Mouse (Mus musculus): ENCODE measurements at regions not wholly inside any gene's neighbourhood (a gene's known extent, or its start where the extent isn't known, plus 50 kb on each side); places are given as distances from the start of the nearest gene placed in this dataset.

DNA sequence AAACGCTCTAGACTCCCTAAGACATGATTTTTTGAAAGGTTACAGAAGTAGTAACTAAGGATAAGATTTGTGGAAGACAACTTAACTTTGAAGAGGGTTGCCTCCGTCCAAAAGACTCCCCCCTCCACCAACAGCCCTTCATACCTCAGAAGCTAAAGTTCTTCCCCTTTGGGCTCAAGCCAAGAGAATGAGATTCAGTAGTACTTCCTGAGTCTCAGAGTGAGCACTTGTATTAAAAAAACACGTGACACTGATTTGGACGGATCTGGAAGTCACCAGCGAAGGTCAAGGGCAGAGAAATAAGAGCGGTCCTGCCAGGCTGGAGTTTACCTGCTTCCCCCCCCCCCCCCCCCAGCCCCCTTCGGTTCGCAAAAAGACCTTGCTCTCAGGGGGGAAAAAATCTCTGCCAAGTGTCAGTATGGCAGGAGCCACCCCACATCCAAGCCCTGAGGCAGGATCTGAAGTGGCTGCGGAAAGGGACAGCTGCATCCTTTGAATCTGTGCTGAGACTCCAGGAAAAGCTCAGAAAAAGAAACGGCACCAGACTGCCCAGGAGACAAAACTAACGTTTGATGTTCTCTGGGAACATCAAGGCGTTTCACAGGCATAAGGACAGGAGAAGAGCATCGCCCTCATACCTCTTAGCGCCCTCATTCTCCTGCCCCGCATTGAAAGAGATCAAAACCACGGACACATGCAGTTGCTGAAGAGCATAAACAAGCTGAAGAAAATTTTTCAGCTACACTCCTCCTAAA is 341.2 kb upstream of the Atp2b1 start:
- DNase-seq (ENCODE audit: low spot score): no peak

DNA sequence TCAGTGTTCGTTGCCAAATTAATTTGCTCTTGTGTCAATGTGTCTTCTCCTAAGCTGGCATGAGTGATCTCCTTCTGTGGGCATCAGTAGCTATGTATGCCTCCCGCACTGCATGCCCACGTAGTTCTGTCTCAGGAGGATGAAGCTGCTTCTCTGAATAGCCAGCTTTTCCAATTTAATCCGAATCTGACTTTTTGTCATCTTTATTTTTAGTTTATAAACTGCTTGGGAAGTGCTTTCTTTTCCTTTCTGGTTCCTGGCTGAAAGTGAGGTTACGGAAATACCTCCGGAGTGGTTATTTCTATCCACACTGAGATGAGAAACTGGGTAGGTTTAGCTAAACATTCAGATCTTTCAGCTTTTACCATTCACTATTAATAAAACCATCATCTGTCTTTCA is 337.2 kb upstream of the Atp2b1 start:
- no peak for DNase-seq (ENCODE audit: low spot score)

GRCm38 (mm10) chr10:98584776-98585175 is 329.4 kb upstream of the Atp2b1 start:
- no peak for DNase-seq (ENCODE audit: low spot score)

DNA sequence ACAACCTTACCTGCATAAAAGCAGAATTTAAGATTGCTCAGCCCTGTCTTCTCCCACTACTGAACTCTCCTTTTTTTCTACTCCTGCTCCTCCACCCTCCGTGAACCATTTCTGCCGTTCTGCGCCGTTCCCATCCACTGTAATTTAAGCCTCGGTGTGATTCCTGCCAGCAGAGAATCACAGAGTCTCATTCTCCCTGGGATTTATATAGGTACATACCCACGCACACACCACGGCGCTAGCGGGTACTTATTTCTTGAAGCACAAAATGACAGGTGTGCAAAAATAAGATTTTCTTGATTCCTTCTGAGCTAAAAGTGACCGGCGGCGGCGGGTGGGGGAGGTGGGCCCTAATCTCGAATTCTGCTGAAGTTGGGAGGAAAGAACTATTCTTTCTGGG is 324.5 kb upstream of the Atp2b1 start:
- no peak for DNase-seq (ENCODE audit: low spot score)

DNA sequence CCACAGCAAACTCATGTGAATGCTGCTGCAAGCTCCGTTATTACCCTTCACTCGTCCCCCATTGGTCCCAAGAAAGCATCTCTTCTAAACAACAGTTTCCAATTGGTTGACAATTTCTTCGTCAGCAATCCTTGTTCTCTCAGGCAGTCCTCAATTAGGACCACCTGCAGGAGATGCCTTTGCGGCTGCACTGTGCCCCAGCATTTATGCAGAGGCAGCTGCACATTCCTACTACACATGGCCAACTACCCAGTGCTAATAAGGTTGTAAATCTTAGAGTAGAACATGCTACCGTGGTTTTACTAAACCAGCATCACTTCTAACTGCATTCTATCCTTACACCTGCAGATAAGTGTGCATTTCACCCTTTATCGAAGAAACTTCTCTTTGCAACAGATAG is 322.1 kb upstream of the Atp2b1 start:
- DNase-seq (ENCODE audit: low spot score): no peak

GRCm38 (mm10) chr10:98593910-98594309 is 320.3 kb upstream of the Atp2b1 start:
- no peak for DNase-seq (ENCODE audit: low spot score)

DNA sequence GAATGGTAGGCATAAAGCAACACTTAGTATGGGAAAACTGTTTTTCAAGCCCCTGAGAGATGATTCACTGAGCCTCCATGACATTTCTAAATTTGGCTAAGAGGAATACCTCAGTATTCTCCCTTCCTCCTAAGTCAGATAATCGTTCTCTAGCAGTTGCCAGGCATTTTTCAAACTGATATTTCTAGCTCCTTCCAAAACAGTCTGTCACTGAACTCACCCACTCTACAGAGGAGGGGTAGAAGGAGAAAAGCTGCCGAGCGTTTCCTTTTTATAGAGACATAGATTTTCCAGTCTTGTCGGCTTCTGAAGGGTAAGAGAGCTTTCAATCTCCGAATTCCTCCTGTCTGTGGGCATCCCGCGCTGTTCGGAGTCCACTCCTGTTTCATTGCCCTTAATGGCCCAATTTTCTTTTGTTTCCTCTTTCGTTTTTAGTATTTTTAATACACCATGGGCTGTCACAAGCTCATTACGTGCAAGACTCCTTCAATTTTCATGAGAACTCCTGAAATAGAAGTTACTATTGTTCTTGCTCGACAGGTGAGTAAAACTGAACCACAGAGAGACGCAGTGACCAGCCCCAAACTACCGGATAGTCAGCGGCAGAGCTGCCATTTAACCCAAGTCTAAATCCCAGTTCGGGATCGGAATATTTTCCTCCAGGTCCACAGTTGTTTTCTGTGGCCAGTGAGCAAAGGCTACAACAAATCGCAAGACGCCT is 305.8 kb upstream of the Atp2b1 start:
- DNase-seq (ENCODE audit: low spot score): no peak

GRCm38 (mm10) chr10:98610708-98611107 is 303.5 kb upstream of the Atp2b1 start:
- no peak for DNase-seq (ENCODE audit: low spot score)

GRCm38 (mm10) chr10:98611707-98612360 is 302.4 kb upstream of the Atp2b1 start:
- no peak for DNase-seq (ENCODE audit: low spot score)

DNA sequence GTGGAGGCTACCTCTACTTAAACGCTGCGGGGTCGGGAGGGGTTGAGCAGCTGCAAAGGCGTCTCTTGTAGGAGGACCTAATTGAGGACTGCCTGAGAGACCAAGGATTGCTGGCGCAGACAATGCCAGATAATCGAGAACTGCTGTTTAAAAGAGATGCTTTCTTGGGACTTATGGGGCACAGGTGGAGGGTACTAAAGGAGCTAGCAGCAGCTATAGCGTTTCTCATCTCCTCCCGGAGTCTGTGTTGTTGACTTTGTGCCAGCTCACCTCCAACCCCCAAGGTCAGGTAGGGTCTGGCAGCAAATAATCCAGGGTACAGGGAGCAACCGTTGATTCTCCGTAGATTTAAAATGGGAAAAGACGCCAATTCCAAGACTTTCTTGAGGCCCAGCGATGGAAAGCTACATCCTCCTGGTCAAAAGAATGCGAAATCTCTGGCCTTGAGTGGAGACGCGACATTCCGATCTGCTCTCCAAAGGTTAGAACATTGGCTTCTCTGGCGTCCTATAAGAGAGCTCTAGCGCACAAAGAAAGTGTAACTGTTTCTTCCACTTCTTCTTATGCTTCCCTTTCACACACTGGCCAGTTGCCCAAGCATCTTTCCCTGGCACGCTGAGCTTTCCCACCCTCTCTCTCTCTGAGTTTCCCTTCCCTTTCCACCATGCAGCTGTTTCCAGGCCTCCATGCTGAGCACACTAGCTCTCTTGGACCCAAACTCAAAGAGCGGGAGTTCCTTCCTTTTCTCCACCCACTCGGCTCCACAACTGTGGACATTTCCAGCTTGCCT is 295.3 kb upstream of the Atp2b1 start:
- no peak for DNase-seq (ENCODE audit: low spot score)

DNA sequence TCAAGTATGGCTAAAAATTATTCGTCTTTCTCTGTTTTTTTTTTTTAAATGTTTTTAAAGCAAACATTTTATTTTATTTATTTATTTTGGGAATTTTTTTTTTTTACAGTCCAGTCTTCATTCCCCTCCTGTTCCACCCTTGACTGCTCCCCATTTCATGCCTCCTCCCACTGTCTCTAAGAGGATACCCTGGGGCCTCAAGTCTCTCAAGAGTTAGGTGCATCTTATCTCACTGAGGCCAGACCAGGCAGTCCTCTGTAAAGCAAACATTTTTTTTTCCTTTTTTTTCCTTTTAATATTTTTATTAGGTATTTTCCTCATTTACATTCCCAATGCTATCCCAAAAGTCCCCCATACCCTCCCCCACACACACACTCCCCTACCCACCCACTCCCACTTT is 290.1 kb upstream of the Atp2b1 start:
- DNase-seq (ENCODE audit: low spot score): no peak

DNA sequence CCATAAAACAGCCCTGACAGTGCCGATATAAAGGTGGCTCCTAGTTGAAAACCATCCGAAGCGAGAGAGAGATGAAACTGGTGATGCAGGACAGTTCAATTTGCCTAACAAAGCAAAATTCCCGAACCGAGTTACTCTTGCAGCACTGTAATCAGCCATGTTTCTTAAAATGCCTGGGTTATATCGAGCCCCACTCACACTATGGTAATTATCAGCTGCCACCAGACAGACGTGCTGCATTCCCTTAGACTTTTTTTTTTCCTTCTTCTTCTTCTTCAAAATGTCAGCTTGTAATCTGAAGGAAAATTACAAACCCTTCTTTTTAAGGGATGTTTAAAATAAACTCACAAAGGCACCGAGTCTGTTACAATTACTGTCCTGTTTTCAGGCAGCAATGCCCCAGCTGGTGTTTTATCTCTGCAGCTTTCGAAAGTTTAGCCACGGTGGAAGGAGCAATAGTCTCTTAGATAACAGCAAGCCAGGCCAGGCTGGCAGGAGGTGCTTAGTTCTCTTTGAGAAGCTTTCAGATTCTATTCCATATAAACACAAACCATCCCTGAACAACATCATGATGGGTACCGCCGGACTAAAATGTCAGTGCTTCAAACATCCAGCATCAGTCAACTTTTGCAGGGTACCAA is 289.4 kb upstream of the Atp2b1 start:
- no peak for DNase-seq (ENCODE audit: low spot score)

- DNase-seq (ENCODE audit: low spot score): no peak
Measured at GRCm38 (mm10) chr10:98628191-98628590, 286.0 kb upstream of the Atp2b1 start.

GRCm38 (mm10) chr10:98629248-98629647 is 285.0 kb upstream of the Atp2b1 start:
- no peak for DNase-seq (ENCODE audit: low spot score)

DNA sequence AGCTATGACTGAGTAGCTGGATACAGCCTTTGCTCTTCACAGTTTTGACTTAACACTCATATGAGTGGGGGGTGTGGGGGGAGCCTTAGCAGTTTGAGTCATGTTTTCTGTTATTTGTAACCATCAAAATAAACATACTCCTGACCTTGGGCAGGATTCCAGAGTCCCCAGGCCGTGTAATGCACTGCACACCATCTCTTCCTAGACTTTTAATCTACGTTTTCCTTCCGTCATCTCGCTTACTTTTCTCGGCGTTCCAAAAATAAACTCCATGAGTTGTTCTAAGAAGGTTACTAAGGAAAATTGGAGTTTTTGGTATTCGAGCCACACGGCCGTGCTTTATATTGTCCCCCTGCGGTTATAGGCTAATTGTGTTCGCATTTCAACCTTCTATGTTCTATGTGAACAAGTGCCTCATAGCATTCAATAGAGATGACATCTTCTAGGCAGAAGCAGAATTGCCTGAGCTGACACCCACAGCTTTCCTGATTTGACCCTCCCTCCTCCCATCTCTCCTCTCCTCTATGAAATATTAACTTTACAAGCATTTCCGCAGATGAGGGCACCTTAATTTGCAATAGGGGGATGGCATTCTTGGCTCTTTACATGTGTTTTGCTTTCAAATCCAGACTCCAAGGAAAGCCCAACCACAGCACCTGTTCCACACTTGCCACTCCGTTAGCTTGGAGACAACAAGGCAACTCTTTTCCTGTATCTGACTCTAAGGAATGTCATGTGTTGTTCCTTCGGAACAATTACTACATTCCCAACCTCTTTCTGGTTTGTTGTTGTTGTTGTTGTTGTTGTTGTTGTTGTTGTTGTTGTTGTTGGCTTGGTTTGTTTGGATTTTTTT is 276.2 kb upstream of the Atp2b1 start:
- DNase-seq (ENCODE audit: low spot score): no peak

GRCm38 (mm10) chr10:98645681-98646122 is 268.5 kb upstream of the Atp2b1 start:
- no peak for DNase-seq (ENCODE audit: low spot score)

- DNase-seq (ENCODE audit: low spot score): no peak
Measured at GRCm38 (mm10) chr10:98646311-98646999, 267.8 kb upstream of the Atp2b1 start.

DNA sequence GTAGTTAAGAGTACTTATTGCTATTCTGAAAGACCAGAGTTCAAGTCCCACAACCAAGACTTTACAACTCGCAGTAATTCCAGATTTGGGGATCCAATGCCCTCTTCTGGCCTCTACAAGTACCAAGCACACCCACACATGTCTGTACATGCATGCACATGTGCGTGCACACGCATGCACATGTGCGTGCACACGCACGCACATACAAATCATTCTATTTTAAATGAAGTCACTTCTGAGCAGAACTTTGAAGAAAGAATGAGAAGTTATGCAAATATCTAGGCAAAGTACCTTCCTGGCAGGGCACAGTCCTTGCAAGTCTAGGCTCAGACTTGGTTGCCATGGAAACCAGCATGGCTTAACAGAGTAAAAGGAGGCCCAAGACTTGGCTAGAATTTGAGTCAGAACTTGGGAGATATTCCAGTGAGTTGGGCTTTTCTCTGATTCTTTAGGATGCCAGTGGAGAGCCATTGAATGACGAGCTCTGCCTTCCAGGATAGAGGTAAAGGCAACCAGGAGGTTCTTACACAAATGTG is 265.4 kb upstream of the Atp2b1 start:
- no peak for DNase-seq (ENCODE audit: low spot score)

DNA sequence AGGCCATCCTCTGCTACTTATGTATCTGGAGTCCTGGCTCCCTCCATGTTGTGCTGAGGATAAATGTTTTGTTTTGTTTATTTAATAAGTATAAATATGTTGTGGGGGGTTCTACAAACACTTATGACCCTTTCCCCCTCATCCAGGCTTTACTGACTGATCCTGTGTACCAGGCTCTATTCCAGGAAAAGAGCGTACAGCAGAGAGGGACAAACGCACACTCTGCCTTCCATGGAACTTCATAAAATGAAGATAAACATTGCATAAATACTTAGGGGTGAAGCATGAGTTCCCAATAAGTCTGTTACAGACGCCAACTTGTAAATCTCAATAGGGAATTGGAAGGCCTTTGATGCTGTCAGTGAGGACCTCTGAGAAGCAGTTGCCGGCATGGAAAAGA is 263.7 kb upstream of the Atp2b1 start:
- no peak for DNase-seq (ENCODE audit: low spot score)

DNA sequence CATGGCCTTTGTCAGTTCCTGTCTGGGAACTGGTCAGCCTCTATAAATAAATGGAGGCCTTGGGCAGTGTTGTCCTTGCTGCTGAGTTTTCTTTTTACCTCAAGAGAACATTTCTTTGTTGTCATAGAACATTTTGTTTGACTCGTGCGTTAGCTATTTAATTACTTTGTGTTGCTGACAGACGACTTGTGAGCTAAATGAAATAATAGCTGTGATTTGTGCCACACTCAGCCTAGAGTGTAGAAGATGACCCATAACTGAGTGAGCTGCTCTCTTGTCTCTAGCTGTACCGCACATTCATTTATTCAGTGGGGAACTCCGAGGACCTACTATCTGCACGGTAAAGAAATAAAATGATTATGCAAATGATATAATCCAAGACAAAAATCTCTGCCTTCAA is 263.1 kb upstream of the Atp2b1 start:
- no peak for DNase-seq (ENCODE audit: low spot score)
